Mouse (Mus musculus) right cerebral cortex, postnatal 10 days (tissue): Measurements from ENCODE around the gene Tcf7.

Experiments
- DNase-seq, 2 experiments: peaks; one replicate each; pipeline ENCODE4 v3.0.0; 2021; ENCODE audit warnings: low spot score in 2 of 2

Gene Tcf7

DNA sequence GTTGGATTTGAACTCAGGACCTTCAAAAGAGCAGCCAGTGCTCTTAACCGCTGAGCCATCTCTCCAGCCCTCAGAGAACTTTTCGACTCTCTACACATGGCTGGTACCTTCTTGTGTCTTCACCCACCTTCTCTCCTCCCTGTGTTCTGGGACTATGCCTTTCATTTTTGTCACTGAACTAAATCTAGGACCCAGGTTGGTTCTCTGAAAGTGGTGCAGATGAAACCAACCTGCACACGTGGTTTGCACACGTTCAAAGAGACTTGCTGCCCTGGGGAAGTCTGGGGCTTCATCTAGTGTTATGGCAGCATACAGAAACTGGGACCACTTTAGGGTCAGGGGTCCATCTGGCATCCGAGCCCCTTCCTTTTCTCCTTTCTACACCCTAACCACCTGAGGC, 15.5 kb downstream of the Tcf7 start:
- no peak for DNase-seq

DNA sequence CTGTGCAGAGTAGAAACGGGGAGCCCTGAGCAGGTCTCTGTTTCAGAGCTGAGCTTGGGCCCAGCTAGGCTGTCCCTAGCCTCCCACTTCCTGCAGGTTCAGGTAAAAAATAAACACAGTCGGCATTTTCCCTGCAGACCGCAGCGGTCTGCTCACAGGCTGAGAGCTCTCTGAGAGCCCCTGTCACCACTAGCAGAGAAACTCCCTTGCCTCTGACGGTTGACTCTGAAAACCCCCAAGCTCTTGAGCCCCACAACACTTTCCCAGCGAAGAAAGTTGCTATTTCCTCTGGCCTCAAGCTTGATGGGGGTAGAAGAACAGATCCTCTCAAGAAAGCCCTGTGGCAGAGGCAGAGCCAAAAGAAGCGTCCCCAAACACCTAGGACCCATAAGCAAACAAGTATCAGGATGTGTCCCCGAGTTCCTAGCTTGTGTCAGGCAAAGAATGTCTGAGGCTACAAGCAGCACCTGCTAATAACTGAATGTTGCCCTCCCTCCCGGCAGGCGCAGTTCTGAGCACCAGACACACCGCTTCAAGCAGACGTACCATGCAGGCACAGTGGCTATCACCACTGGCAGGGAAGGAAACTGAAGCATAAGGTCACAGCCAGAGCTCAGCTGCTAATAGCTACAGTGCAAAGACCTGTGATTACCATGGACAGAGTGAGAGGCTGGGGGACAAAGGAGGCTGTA, 17.1 kb downstream of the Tcf7 start:
- DNase-seq = no peak

DNA sequence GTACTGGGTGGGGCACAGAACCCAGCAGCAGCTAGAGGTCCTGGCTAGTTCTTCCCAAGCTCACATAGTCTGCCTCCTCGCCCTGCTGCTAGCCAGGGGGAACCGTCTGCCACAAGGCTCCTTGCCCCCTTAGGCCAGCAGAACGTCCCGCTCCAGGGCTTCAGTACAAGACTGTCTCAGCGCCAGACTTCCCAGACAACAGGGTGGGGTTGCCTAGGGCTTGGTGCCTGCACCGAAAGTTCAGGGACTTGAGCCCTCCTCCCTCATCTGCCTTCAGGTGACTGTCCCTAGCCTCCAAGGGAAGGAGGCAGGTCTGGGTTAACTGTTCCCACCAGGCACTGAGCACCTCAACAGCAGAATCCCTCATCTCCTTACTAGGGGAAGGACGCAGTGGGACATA, 17.9 kb downstream of the Tcf7 start:
- no peak for DNase-seq

DNA sequence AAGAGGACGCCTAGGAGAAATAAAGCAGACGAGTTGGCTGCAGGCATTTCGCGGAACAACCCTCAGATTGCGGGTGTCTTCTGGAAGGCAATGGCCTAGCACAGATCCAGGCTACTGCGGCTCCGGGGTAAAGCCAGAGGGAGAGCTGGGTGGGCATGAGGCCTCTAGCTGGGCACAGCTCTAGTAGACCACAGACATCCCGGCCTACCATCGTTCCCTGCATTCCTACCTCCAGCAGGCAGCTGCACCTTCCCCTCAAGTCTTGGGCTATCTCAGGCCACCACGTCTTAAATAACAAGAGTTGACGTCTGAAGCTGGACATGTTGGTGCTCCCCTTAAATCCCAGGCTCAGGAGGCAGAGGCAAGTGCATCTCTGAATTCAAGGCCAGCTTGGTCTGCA, 20.5 kb downstream of the Tcf7 start:
- DNase-seq = no peak

DNA sequence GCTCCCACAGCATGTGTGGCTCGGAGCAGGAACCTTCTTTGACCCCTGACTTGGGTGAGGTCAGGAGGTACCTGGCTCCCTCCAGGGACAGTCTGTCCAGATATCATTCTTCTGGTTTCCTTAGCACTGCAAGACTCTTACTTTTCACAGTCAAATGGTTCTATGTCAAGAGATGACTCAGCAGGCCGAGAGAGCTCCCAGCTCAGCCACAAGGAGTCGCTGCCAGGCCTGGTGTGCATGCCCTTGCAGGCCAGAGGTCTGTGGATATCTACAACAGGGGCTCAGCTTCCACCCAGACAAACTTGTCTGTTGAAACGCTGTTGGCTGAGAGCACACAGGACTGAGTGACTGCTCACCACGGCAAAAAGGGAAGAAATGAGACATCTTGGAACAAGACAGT, 20.9 kb downstream of the Tcf7 start:
- DNase-seq = peak in 1 of 2 experiments; percentile 51

DNA sequence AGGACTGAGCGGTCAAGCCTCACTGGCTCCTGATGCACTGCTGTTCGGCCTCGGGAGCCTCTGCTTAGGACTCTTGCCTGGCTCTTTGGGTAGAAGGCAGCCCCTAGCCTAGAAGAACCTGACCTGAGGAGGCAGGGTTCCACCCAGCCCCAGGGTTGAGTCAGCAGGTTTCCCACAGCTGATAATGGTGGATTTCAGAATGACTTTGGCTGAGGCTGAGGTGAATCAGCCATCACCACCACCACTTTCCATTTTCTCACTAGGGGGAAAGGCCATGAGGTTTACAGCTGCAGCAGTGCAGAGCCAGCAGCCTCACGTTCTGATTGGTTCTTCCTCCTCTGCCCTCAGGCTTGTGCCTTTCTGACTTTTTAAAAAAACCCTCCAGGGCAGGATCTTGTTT, 21.9 kb downstream of the Tcf7 start:
- DNase-seq = no peak

DNA sequence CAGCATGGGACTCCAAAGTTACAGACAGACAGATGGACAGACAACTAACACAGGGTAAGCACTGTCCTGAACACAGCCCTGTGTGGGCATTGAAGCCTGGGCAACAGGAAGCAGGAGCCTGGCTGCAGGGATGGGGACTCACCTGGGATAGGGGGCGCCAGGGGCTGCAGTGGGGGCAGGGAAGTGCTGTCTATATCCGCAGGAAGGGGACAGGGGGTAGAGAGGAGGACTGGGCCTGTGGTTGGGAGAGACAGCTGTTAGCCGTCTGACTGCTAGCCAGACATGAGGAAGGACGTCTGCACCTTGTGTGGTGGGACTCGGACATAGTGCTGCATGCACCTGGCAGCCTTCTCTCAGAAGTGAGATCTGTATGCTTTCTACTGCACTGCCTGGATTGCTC, 24.1 kb downstream of the Tcf7 start:
- DNase-seq = no peak

DNA sequence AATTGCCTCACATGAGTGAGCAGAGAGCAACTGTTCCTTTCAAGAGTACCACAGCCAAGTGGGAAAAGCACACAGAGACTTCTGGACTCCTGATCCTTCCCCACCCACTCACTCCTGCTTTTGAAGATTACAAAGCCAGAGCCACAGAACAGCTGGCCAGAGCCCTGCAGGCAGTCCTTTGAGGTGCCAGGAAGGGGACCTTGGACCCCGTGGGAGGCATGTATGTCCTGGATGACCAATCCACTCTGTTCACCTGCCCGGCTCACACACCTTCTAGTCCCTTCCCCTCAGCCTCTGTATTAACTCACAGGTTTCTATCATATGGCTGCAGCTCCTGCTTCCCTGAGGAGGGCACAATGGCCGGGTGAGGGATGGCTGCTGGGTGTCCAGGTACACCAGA, 25.4 kb downstream of the Tcf7 start:
- peak in 1 of 2 experiments; percentile 19 for DNase-seq

DNA sequence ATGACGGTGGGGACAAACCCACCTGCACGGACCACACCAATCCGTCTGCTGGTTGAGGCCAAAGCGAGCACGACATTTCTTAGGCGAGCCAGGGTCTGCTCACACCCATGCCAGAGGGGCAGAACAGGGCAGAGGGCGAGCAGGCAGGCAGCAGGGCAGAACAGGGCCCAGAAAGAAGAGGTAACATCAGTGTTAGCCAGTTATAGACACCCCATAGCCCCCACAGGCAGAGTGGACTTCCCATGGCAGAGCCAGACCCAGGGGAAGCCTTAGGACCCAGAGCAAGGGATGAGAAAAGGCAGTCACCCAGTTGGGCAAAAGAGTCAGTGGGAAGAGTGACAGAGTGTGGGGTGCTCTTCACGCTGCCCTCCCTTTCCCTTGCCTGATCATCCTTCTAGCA, 27.7 kb downstream of the Tcf7 start:
- peak in 1 of 2 experiments; percentile 20 for DNase-seq

DNA sequence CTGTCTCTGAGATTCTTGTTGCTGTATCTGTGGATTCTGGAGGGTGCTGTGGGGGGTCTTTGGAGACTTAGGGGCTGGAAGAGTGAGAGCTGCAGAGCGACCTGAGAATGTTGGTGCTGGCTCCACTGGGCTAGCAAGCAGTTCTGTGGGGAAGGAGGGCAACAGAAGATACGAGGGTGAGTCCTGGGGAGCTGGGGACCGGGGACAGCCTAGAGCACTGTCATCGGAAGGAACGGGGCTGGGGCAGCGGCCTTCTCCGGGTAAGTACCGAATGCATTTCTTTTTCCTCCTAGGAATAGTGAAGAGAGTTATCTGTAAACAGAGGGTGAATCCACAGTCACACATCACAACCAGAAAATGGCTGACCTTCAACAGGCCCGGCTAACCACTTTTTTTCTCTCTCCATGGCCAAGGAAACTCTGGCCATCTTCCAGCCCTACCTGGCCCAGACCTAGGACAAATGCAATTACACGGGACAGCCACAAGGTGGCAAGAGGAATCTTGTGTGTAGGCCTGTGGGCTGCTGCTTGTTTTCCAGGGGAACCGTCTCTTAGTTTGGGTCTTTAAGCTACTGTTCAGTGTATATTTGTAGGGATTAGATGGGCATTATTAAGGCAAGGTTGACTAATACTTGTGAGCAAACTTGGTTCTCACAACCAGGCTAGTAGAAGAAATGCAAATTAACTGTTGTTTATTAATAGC, 29.0 kb downstream of the Tcf7 start:
- peak; percentile 67 to 73 for DNase-seq

DNA sequence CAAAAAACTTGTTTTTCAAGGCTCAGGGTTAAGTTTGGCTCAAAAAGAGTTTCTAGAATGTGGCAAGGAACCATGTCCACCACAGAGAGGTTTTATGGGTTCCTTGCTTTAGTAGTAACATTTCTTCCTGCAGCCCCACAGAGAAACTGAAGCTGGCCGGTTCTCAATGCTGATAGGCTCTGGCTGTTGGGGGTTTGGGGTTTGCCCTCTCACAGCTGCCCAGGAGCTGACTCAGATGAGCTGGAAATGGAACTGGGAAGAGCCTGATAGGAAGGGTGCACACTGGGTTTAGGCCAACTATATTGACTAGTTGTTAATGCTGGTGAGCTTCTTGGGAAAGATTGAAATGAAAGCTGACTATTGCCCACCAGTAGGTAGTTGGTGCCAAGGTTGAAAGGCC, 30.1 kb downstream of the Tcf7 start:
- no peak for DNase-seq

DNA sequence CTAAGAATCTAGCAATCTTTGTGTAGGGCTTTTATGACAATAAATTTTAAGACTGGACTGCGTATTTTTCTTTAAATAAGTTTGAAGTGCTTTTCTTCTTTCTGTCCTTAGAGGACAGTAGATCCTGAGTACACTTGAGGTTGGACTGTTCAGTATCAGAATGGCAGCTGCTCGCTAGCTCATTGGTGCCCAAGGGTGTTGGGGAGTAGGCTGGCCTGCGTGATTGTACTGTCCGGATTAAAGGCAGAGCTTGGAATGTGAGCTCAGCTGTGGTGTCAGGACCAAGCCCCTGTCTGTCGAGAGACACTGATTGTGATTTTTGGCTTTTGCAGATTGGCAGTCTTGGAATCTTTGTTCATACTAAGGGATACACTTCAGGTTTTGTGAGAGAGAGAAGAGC, 31.0 kb downstream of the Tcf7 start:
- no peak for DNase-seq

DNA sequence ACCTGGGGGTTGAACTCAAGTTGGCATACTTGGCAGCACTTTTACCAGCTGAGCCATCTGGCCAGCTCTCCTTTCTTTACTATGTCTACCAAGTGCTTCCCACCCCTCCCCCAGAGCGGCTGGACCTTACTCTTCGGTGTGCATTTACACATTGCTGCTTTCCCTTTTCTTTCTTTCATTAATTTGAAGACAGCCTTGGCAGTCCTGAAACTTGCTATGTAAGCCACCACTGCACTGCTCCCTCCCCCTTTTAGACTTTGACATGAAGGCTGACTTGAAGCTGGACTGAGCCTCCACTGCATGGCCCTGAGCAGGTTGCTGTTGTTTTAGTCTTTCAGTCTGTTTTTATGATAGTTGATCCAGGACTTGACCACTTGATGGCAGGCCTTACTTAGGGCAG, 33.4 kb downstream of the Tcf7 start:
- DNase-seq = no peak

DNA sequence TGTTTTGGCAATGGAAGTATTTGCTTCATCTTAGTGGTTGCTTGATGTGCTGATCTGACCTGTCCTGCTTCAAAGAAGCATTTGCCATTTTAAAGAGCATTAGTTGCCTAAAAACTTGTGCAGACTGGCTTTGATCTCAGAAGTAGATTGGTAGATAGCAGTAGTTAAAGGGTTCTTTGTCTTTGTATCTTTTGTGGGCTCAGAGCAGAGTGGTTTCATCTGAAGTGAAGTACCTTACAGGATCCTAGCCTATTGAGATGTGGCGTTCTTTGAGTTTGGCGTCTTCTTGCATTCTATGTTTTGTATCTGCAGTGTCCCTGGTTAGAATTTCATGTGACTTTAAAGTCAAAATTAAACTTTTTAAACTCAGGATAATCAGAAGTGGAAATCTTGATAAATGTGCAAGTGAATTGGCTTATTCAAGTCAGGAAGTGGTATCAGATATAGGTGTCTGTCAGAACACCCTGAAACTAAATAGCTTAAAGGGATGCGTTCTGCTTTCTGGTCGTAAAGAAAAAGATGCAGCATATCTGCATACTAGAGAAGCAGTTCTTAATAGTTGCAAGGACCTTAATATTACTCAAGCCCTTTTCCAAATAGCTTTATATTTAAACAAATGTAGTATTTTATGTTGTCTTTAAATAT, 41.8 kb downstream of the Tcf7 start:
- no peak for DNase-seq

DNA sequence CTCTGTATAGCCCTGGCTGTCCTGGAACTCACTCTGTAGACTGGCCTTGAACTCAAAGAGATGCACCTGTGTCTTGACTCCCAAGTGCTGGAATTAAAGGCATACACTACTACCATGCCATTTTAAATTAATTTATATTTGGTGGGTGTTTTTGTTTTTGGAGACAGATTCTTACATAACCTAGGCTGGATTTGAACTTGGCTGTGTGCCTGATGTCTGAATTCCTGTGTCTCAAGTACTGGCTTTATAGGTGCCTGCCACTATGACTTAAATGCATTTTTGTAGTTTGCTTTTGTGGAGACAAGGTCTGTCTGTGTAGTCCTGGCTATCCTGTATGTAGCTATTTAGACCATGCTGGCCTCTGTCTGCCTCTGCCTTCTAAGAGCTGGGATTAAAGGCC, 48.3 kb downstream of the Tcf7 start:
- DNase-seq = no peak

DNA sequence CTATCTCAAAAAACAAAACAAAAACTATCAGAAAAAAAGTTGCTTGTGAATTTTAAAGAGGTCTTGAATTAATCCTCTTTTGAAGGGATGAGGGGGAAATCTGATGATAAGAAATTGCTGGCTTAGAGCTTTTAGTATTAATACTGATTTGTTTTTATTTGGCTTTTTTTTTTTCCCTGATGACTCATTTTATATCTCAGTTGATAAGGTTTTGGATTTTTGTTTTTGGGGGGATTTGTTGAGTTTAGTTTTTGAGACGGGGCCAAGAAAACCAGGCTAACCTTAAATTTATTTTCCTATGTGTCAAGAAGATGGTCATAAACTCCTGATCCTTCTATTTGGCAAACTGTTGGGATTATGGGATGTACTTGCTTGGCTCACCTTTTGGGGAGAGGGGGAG, 48.9 kb downstream of the Tcf7 start:
- DNase-seq = no peak

DNA sequence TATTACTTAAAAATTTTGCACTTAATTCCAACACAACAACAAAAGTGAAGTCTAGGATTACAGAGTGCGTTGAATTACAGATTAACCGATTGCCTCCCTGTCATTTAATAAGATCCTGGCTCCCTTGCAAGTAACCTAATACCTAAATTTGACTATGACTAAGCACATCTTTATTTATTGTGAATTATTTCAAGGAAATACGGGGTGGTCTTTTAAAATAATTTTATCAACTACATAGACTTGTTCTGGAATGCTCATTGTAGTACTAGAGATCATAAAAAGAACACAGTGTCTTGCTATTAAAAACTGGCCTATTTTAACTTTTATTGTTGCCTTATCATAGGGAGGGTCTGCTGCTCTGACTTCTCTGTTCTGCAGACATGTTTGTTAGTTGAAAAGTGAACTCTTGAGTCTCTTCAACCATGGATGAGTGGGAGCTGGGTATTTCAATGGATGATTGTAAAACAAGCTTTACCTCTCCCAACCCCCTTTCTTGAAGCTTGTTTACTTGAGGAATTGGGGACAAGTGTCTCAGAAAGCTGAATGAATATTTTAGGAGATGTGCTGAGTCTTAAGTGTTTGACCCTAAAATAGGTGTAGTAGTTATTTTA, 49.7 kb downstream of the Tcf7 start:
- DNase-seq = no peak

DNA sequence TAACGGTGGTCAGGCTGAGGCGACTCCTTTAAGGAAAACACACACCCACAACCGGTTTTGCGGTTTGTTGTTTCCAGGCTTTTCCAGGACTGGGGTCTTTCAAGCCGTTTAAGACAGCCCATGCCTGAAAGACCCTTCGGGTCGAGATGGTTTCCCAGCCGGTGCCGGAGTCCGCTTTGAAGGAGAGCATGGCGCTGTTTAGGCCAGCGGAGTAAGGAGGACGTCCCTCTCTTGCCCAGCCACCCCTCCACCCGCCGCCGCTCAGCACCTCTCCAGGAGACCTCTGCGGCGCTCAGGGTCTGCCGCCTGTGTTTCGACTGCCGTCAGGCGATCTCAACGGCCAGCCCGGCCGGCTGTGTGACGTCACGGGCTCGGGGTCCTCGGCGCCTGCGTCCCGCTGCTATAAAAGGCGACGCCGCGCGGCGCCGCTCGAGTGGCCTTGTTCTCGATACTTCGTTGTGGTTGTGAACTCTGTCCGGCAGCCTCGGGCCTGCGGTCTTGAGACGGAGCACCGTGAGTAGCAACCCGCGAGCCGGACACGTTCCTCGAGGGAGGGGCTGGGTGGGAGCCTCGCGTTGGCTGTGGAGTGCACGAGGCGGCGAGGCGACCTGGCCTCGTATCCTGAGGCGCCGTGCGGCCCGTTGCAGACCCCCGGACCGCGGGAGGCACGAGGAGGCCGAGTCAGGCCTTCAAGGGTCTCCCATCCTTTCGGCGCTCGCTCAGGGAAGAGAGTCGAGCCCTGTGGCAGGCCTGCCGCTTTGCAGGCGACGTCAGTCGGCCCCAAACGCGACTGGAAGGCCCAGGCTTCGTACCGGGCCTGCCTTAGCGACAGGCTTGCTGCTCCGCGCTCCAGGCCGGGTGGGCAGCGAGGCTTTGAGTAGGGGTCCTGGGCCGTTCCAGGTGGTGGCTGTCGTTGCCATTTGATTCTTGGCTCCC, 50.9 kb downstream of the Tcf7 start, which contains the start of gene Skp1a:
Skp1a (plus strand) TSS at position 390 of the 936 bp plus-strand sequence.
- DNase-seq = peak; percentile 95 to 96

DNA sequence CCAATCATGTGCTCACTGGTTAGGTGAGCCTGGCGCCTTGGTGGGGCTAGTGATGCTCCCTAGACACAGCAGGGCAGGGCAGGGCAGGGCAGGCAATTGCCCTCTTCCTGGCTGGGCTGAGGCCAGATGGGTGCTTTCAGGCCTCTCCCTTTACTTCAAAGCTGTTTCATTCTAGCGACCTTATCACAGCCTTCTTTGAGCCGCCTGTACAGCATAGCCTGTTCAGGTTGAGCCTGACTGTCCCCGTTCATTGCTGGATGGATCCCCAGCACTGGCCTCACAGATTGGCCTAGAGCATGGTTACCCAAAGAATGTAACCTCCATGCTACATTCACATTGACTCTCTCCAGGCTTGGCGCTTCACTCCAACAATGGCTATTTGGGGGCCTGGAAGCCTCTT, 52.1 kb downstream of the Tcf7 start:
- no peak for DNase-seq

DNA sequence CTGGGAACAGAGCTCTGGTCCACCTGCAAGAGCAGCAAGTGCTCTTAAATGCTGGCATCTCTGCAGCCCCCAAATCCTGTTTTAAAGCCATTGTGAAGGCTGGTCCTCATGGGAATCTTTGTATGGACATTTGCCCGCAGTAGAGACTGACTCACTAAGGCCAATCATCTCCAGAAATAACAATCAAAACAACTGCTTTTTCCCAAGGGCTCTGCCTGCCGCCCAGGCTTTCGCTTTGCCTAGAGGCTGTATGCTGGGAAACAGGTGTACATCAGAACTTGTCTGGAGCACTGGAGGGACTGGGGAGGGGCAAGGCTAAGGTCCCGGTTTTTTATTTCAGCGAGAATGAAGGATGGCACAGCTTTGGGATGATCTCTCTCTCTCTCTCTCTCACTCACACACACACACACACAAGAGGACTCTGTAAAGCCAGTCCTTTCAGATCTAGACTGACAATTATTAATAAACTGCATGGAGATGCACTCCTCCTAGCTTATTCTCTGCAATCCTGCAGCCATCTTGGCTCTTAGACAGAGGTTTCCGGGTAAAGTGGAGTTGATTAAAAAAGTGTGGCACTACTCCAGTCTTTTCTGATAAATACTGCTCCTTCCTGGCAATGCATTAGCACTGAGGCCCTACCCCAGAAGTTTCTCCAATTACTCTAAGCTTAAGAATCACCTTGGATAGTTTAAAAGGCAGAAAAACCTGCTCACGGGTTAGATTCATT, 53.9 kb downstream of the Tcf7 start:
- no peak for DNase-seq
